Mouse (Mus musculus) neural tube, embryonic 15.5 days (tissue): ENCODE data around the gene LTO1. TPM values are rescaled to one million over a fixed set of nuclear protein-coding genes. Genes with fewer than 3 reads are reported as not detected.

Experiments
- ATAC-seq: fragments of 200-750 bp; cut with Nextera tagmentation; 2 replicates; pipeline ENCODE4 v1.8.0; 2017; ENCODE audit warnings: mild to moderate bottlenecking, moderate TSS enrichment, moderate library complexity; ENCODE audit not compliant: low FRiP score
- H3K27ac ChIP-seq: fragments of 300-500 bp; sonication (generic); replicated peaks from 2 replicates; pipeline ENCODE4 v1.5.1; 2015; ENCODE audit warnings: mild to moderate bottlenecking, inconsistent platforms
- H3K27me3 ChIP-seq: fragments of 300-500 bp; sonication (generic); replicated peaks from 2 replicates; pipeline ENCODE4 v1.6.1; 2015; ENCODE audit warnings: inconsistent platforms
- H3K36me3 ChIP-seq: fragments of 300-500 bp; sonication (generic); 2 replicates; pipeline ENCODE4 v1.6.1; 2015; ENCODE audit warnings: inconsistent platforms
- H3K4me1 ChIP-seq: fragments of 300-500 bp; sonication (generic); 2 replicates; pipeline ENCODE4 v1.6.1; 2015; ENCODE audit warnings: inconsistent platforms
- H3K4me2 ChIP-seq: fragments of 300-500 bp; sonication (generic); 2 replicates; pipeline ENCODE4 v1.6.1; 2015; ENCODE audit warnings: inconsistent platforms, mild to moderate bottlenecking, moderate library complexity
- H3K4me3 ChIP-seq: fragments of 300-500 bp; sonication (generic); replicated peaks from 2 replicates; pipeline ENCODE4 v1.5.1; 2015; ENCODE audit warnings: mild to moderate bottlenecking, inconsistent platforms
- H3K9ac ChIP-seq: fragments of 300-500 bp; sonication (generic); replicated peaks from 2 replicates; pipeline ENCODE4 v1.6.1; 2015; ENCODE audit warnings: mild to moderate bottlenecking, inconsistent platforms
- H3K9me3 ChIP-seq: fragments of 300-500 bp; sonication (generic); replicated peaks from 2 replicates; pipeline ENCODE4 v1.6.1; 2016; ENCODE audit warnings: inconsistent platforms
- WGBS: fragments of 180-500 bp; shearing (Covaris S2); methylation state at CpG from one replicate; pipeline ENCODE4 v1.1.7; 2015; ENCODE audit warnings: mixed read lengths; 5-methylcytosine and 5-hydroxymethylcytosine counted together
- polyA plus RNA-seq: library from polyadenylated mRNA; unstranded; fragments of >200 nt; fragmentation: Nextera tagmentation; extraction: Ambion mirVana; gene quantifications from 2 replicates; pipeline ENCODE4 v1.2.1, GENCODE M21; 2015

The LTO1 gene
- polyA plus RNA-seq, 1 experiment from 2014 or later = 32.6 TPM

DNA sequence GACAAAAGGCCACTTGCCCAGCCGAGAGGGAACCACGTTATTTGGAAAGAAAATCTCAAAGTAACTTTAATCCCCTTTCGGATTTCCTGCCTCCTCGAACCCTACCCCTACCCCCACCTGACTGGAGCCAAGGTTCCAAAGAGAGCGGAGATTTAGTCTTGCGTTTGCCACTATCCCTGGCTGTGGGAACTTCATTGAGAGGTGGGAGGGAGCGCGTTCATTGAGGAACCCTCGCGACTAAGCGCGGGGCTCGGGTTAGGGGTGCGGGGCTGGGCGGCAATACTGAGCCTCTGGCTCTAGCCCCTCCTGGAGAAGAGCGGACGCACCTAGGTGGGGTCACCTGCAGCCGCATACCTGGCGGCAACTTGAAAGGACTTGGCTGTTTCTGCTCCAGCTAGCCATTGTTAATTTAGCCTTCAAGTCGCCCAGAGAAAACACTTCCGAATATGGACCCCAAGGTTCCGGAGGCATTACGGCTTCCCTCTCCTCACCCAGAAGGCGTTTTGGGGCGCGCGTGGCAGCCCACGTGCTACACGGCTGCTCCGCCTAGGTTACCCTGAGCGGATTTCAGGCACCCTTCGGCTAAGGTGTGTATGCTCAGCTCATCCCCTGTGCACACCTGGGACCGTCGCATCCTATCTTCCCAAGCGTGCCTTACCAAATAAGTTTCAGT lies 27.3 kb downstream of the LTO1 start:
- H3K9me3 ChIP-seq = no peaks in the 10 kb centered on the region
- peak overlapping the region; percentile 100 for H3K4me2 ChIP-seq
- peaks cover 61% of the 10 kb centered on the region for H3K4me1 ChIP-seq
- peak overlapping the region; percentile 75; the same call in 1 of the 2 replicates for H3K27ac ChIP-seq
- no peaks in the 10 kb centered on the region for H3K36me3 ChIP-seq
- peaks cover 63% of the 10 kb centered on the region for H3K27me3 ChIP-seq
- H3K9ac ChIP-seq = no peak overlapping the region
- 0 out of 2 replicates have a peak, but pooled peaks have one; percentile 2 for ATAC-seq
- under 1% methylated on average over 35 of the region's 35 CpGs for WGBS
- H3K4me3 ChIP-seq = peak overlapping the region; percentile 52

GRCm38 (mm10) chr7:144942744-144943135 lies 27.8 kb downstream of the LTO1 start:
- peak overlapping the region; percentile 100 for H3K4me2 ChIP-seq
- WGBS = under 1% methylated on average over 20 of the region's 20 CpGs
- H3K4me1 ChIP-seq = peaks cover 57% of the 10 kb centered on the region
- peaks cover 63% of the 10 kb centered on the region for H3K27me3 ChIP-seq
- H3K4me3 ChIP-seq = peak overlapping the region; percentile 52
- ATAC-seq = 0 out of 2 replicates have a peak, but pooled peaks have one; percentile 6
- H3K9me3 ChIP-seq = no peaks in the 10 kb centered on the region
- H3K27ac ChIP-seq = no peak overlapping the region
- peak overlapping the region; percentile 52 for H3K9ac ChIP-seq
- H3K36me3 ChIP-seq = no peaks in the 10 kb centered on the region

GRCm38 (mm10) chr7:144943254-144943653 lies 28.4 kb downstream of the LTO1 start:
- Histone ChIP-seq H3K27me3 (peaks cover 58% of the 10 kb centered on the region), H3K4me2 (peak overlapping the region; percentile 100), H3K9me3 (no peaks in the 10 kb centered on the region), H3K4me3 (peak overlapping the region; percentile 52), H3K36me3 (no peaks in the 10 kb centered on the region), H3K9ac (peak overlapping the region; percentile 52), H3K27ac (no peak overlapping the region), H3K4me1 (peaks cover 52% of the 10 kb centered on the region)
- WGBS = under 1% methylated on average over 45 of the region's 45 CpGs
- ATAC-seq = peak; percentile 40

DNA sequence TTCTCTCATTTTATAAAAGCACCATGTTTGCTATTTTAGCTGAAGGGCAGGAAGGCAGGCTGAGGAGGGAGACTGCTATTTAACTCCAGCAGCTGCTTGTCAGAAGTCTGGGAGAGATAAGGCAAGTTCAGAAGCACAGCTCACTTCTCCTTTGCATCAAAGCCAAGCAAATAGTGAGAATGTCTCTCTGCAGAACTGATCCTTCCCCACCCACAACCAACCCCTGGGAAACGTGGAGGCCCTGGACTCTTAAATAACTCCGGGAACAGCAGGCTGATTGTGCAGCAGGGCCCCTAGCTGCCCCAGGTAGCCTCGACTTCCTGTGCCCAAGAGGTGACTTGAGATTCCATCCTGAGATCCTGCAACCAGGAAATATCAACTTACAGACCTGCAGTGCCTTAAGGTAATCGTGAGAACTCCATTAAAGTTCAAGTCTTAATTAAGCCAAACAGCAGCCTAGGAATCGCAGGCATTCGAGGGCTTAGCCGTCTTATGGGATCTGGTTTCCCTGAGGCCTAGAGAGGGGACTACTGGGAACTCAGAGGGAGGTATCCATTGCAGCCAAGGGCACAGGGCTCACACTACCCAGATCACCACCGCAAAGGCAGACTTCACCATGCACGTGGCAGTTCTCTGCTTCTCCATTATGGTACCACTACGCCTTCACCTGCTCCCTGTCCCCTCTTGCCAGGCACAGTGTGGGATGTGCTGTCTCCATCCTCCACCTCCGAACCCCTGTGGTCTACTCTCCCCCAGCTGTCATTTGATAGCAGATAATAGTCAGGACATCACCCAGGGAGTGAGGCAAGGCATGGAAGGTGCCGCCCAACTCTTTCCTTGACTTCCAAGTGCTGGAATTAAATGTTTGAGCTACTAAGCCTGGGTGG lies 43.9 kb downstream of the LTO1 start:
- no peak for ATAC-seq
- H3K9me3 ChIP-seq = no peaks in the 10 kb centered on the region
- WGBS = 69% methylated on average over 12 of the region's 12 CpGs
- H3K36me3 ChIP-seq = no peaks in the 10 kb centered on the region
- no peak overlapping the region for H3K4me3 ChIP-seq
- H3K4me1 ChIP-seq = no peaks in the 10 kb centered on the region
- no peak overlapping the region for H3K9ac ChIP-seq
- no peaks in the 10 kb centered on the region for H3K27me3 ChIP-seq
- H3K27ac ChIP-seq = no peak overlapping the region
- no peak overlapping the region for H3K4me2 ChIP-seq

GRCm38 (mm10) chr7:144963911-144964310 lies 49.0 kb downstream of the LTO1 start:
- WGBS = 94% methylated on average over 1 of the region's 1 CpGs
- H3K4me2 ChIP-seq = no peak overlapping the region

GRCm38 (mm10) chr7:144964316-144964715 lies 49.4 kb downstream of the LTO1 start:
- no peak overlapping the region for H3K9ac ChIP-seq
- no peak overlapping the region for H3K4me2 ChIP-seq
- H3K4me1 ChIP-seq = no peaks in the 10 kb centered on the region
- H3K9me3 ChIP-seq = no peaks in the 10 kb centered on the region
- ATAC-seq = no peak
- no peaks in the 10 kb centered on the region for H3K36me3 ChIP-seq
- H3K27ac ChIP-seq = no peak overlapping the region
- no peak overlapping the region for H3K4me3 ChIP-seq
- WGBS = 84% methylated on average over 4 of the region's 4 CpGs
- no peaks in the 10 kb centered on the region for H3K27me3 ChIP-seq

More at GRCm38 (mm10) chr7:144963911-144964310, 49.0 kb downstream of the LTO1 start:
- Histone ChIP-seq H3K4me3 (no peak overlapping the region), H3K4me1 (no peaks in the 10 kb centered on the region), H3K27me3 (no peaks in the 10 kb centered on the region), H3K27ac (no peak overlapping the region), H3K36me3 (no peaks in the 10 kb centered on the region), H3K9ac (no peak overlapping the region), H3K9me3 (no peaks in the 10 kb centered on the region)
- ATAC-seq = no peak

DNA sequence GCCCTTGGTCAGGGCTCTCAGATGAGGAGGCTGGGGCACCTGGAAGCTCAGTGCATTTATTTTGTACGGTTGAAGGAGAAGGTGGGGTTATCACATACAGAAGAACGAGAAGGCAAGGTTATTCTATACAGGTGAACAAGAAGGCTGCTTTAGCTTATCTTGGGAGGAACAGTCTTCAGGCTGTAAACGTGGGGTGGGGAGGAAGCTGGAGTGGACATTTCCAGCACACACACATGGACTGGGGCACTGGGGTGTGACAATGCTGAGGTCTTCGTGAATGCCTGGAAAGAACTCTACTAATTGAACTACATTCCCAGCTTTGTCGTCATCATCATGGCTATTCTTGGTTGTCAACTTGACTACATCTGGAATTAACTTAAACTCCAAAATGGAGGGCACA lies 51.0 kb downstream of the LTO1 start:
- Histone ChIP-seq H3K27ac (no peak overlapping the region), H3K27me3 (no peaks in the 10 kb centered on the region), H3K36me3 (no peaks in the 10 kb centered on the region), H3K4me1 (no peaks in the 10 kb centered on the region), H3K9me3 (no peaks in the 10 kb centered on the region), H3K4me3 (no peak overlapping the region), H3K9ac (no peak overlapping the region), H3K4me2 (no peak overlapping the region)
- no peak for ATAC-seq
- WGBS = 84% methylated on average over 5 of the region's 5 CpGs

DNA sequence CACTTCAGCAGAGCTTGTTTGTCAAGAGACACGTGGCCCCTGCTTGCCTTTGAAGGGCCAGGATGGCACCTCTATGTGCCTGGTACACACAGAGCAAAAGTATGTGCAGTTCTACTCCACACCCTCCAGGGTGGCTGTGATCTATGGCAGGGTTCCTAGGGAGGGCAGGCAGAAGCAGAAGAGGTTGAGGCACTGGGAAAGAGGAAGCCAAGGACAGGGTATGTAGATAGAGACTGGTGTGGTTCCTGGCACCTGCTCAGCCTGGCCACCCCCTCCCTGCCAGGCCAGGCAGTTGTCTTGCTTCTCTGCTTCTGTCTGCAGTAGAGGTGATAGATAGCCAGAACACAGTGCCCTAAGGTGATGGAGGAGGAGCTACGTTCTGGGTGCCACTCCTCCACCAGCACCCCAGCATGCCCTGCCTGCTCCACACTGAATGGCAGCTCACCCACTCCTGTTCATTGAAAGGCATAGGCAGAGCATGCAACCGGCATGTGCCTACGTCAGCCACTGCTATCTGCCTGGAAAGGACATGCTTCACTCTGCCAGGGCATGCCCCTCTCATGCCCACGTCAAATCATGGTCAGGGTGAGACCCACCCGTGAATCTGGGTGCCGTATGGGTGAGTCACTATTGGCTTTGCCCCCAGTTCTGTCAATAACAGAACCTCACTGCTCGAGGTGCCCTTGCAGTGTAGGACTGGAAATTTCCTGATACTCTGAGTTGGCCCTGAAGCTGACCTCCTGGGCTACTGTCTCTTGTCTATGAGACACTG lies 56.3 kb downstream of the LTO1 start:
- no peaks in the 10 kb centered on the region for H3K27me3 ChIP-seq
- H3K4me1 ChIP-seq = no peaks in the 10 kb centered on the region
- H3K27ac ChIP-seq = no peak overlapping the region
- no peaks in the 10 kb centered on the region for H3K9me3 ChIP-seq
- 71% methylated on average over 8 of the region's 8 CpGs for WGBS
- no peak overlapping the region for H3K9ac ChIP-seq
- H3K36me3 ChIP-seq = no peaks in the 10 kb centered on the region
- H3K4me3 ChIP-seq = no peak overlapping the region
- H3K4me2 ChIP-seq = no peak overlapping the region
- no peak for ATAC-seq

DNA sequence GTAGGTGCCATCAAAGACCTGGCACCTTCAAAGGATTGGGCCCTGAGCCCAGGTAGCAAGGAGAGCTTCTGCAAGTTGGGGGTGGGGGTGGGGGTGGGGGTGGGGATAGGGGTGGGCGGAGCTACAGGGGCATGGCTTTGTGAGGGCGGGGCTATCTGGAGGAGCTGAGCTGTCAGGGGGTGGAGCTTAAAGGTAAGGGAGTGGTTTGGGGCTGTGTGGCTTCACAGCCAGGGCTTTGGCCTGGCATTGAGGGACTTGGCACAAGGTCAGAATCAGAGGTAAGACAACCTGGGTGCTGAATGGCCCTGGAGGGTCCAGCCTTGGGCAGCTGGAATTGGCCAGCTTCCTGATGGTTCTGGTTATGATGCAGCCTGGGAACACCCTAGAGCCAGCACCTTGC lies 56.9 kb downstream of the LTO1 start:
- H3K4me3 ChIP-seq = no peak overlapping the region
- no peak overlapping the region for H3K27ac ChIP-seq
- H3K27me3 ChIP-seq = no peaks in the 10 kb centered on the region
- H3K36me3 ChIP-seq = no peaks in the 10 kb centered on the region
- H3K9ac ChIP-seq = no peak overlapping the region
- no peak overlapping the region for H3K4me2 ChIP-seq
- no peaks in the 10 kb centered on the region for H3K9me3 ChIP-seq
- ATAC-seq = no peak
- 46% methylated on average over 2 of the region's 2 CpGs for WGBS
- H3K4me1 ChIP-seq = no peaks in the 10 kb centered on the region

GRCm38 (mm10) chr7:144973461-144973860 lies 58.6 kb downstream of the LTO1 start:
- Histone ChIP-seq H3K4me1 (no peaks in the 10 kb centered on the region), H3K9ac (no peak overlapping the region), H3K27me3 (no peaks in the 10 kb centered on the region), H3K27ac (no peak overlapping the region), H3K4me2 (no peak overlapping the region), H3K9me3 (no peaks in the 10 kb centered on the region), H3K4me3 (no peak overlapping the region), H3K36me3 (no peaks in the 10 kb centered on the region)
- 80% methylated on average over 8 of the region's 8 CpGs for WGBS
- no peak for ATAC-seq

DNA sequence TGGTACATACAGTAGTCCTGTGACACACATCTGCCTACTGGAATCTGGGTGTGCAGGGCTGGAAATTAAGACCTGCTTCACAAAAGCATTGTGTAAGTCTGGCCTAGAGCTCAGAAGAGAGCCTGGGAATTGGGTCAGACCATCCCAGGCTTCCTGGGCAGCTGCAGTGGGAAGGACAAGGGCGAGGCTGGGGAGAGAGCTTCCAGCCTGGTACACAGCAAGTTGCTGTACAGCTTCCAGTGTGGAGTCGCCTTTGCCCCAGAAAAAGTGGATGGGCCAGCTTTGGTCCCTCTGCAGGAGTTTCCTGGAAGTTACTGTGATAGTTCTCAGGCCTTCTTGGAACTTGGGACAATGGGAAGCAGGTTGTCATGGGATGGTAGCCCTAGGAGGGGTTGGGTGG lies 62.2 kb downstream of the LTO1 start:
- H3K4me2 ChIP-seq = no peak overlapping the region
- no peak for ATAC-seq
- no peaks in the 10 kb centered on the region for H3K36me3 ChIP-seq
- H3K27me3 ChIP-seq = no peaks in the 10 kb centered on the region
- H3K4me1 ChIP-seq = no peaks in the 10 kb centered on the region
- H3K27ac ChIP-seq = no peak overlapping the region
- H3K9me3 ChIP-seq = no peaks in the 10 kb centered on the region
- 90% methylated on average over 2 of the region's 2 CpGs for WGBS
- H3K4me3 ChIP-seq = no peak overlapping the region
- H3K9ac ChIP-seq = no peak overlapping the region
